Mouse (Mus musculus): ENCODE results near the gene Pgf. TPM values are rescaled to one million over a fixed set of nuclear protein-coding genes. Genes with fewer than 3 reads are reported as not detected.
A peak's percentile ranks its signal among the peaks of the same experiment; 100 is the strongest.

Gene Pgf
- polyA plus RNA-seq, 2 experiments, result 10.3 to 14.6 TPM

- peak; percentile 86 for DNase-seq (ENCODE audit: low spot score)
- TF ChIP-seq POLR2A (IDR thresholded peaks at IDR 0.05; ENCODE audit: borderline replicate concordance, extremely low read depth, insufficient read depth, insufficient read length), result no peak
- peak; percentile 64; the same call in 1 of the 2 replicates for ATAC-seq (ENCODE audit: low FRiP score, low read depth)
- H3K36me3 ChIP-seq (ENCODE audit: control insufficient read depth, insufficient read depth, low read length), result no peaks in the 10 kb centered on the region
- no peaks in the 10 kb centered on the region for H3K27me3 ChIP-seq (ENCODE audit: control insufficient read depth, insufficient read depth, low read length)
- WGBS, result 15% methylated on average over 4 of the region's 4 CpGs
- no peak overlapping the region for H3K4me3 ChIP-seq (replicated peaks; ENCODE audit: low read length)
- H3K27ac ChIP-seq (replicated peaks; ENCODE audit: low read depth, low read length), result no peak overlapping the region
- no peak overlapping the region for H3K4me2 ChIP-seq (replicated peaks; ENCODE audit: low read depth, low read length, severe bottlenecking)
- H3K9ac ChIP-seq (ENCODE audit: low read depth, low read length, severe bottlenecking), result no peak overlapping the region
- no peaks in the 10 kb centered on the region for H3K9me3 ChIP-seq (ENCODE audit: control insufficient read depth, low read length)
- no peaks in the 10 kb centered on the region for H3K4me1 ChIP-seq (ENCODE audit: control insufficient read depth, insufficient read depth, low read length)
Measured at GRCm38 (mm10) chr12:85142803-85143202, 34.8 kb downstream of the Pgf start.

DNA sequence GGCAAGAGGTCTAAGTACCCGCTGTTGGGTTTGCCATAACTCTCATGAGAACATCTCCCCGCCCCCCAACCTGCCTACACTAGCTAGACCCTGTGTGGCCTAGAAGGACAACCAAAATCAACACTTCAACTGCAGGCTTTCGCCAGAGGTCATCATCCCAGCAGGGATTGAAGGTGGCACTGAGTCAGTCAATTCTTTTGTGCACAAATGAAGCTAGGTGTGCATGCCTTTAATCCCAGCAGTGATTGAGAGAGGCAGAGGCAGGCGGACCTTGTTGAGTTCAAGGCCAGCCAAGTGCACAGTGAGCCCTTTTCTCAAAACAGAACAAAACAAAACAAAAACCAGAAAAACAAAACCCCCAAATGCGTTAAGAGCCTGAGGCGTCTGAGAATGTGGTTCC, 36.5 kb downstream of the Pgf start:
- DNase-seq (ENCODE audit: low spot score) (no peak), ATAC-seq (ENCODE audit: low FRiP score, low read depth) (no peak)
- WGBS, result 75% methylated on average over 6 of the region's 6 CpGs
- no peaks in the 10 kb centered on the region for H3K36me3 ChIP-seq (ENCODE audit: control insufficient read depth, insufficient read depth, low read length)
- H3K27ac ChIP-seq (replicated peaks; ENCODE audit: low read depth, low read length), result no peak overlapping the region
- no peak overlapping the region for H3K4me3 ChIP-seq (replicated peaks; ENCODE audit: low read length)
- no peaks in the 10 kb centered on the region for H3K9me3 ChIP-seq (ENCODE audit: control insufficient read depth, low read length)
- H3K9ac ChIP-seq (ENCODE audit: low read depth, low read length, severe bottlenecking), result no peak overlapping the region
- no peak overlapping the region for H3K4me2 ChIP-seq (replicated peaks; ENCODE audit: low read depth, low read length, severe bottlenecking)
- H3K27me3 ChIP-seq (ENCODE audit: control insufficient read depth, insufficient read depth, low read length), result no peaks in the 10 kb centered on the region
- TF ChIP-seq POLR2A (IDR thresholded peaks at IDR 0.05; ENCODE audit: borderline replicate concordance, extremely low read depth, insufficient read depth, insufficient read length), result no peak
- H3K4me1 ChIP-seq (ENCODE audit: control insufficient read depth, insufficient read depth, low read length), result no peaks in the 10 kb centered on the region

DNA sequence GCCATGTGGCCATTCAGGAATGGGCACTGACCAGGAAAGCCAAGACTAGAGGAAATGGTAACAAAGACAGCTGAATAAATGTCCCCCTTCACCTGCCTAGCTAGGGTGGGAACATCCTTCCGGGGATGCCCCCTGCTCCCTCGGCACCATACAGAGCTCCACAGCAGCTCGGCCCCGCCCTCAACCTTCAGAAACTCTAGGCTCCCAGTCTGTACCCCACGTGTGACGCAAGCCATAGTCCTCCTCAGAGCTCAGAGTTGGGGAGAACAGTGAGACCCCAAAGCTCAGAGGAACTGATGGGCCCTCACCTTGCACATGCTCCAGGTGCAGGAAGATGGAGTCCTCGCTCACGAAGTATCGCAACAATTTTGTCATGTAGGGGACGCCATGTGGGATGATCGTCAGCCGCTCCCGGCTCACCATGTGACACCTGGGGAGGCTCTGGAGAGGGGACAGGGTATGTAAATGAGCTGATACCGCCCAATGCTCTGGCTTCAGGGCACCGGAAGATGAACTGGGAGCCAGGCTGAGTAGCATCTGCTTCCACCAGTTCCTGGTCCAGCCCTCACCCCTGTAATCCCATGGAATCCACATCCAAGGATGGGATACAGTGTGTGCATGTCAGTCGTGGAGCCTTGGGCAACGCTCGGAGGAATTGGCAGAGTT, 37.4 kb downstream of the Pgf start:
- ATAC-seq (ENCODE audit: low FRiP score, low read depth) (no peak), DNase-seq (ENCODE audit: low spot score) (no peak)
- TF ChIP-seq POLR2A (IDR thresholded peaks at IDR 0.05; ENCODE audit: borderline replicate concordance, extremely low read depth, insufficient read depth, insufficient read length), result no peak
- WGBS, result 41% methylated on average over 18 of the region's 18 CpGs
- no peaks in the 10 kb centered on the region for H3K9me3 ChIP-seq (ENCODE audit: control insufficient read depth, low read length)
- no peak overlapping the region for H3K4me3 ChIP-seq (replicated peaks; ENCODE audit: low read length)
- no peaks in the 10 kb centered on the region for H3K27me3 ChIP-seq (ENCODE audit: control insufficient read depth, insufficient read depth, low read length)
- no peak overlapping the region for H3K4me2 ChIP-seq (replicated peaks; ENCODE audit: low read depth, low read length, severe bottlenecking)
- 0 out of 2 replicates have a peak overlapping the region, but pooled peaks have one; percentile 28 for H3K9ac ChIP-seq (ENCODE audit: low read depth, low read length, severe bottlenecking)
- H3K36me3 ChIP-seq (ENCODE audit: control insufficient read depth, insufficient read depth, low read length), result peaks cover 2% of the 10 kb centered on the region
- H3K4me1 ChIP-seq (ENCODE audit: control insufficient read depth, insufficient read depth, low read length), result no peaks in the 10 kb centered on the region
- H3K27ac ChIP-seq (replicated peaks; ENCODE audit: low read depth, low read length), result no peak overlapping the region

- Histone ChIP-seq H3K4me3 (replicated peaks; ENCODE audit: low read length) (no peak overlapping the region), H3K27ac (replicated peaks; ENCODE audit: low read depth, low read length) (no peak overlapping the region), H3K27me3 (ENCODE audit: control insufficient read depth, insufficient read depth, low read length) (no peaks in the 10 kb centered on the region), H3K36me3 (ENCODE audit: control insufficient read depth, insufficient read depth, low read length) (peaks cover 34% of the 10 kb centered on the region), H3K4me1 (ENCODE audit: control insufficient read depth, insufficient read depth, low read length) (no peaks in the 10 kb centered on the region), H3K4me2 (replicated peaks; ENCODE audit: low read depth, low read length, severe bottlenecking) (no peak overlapping the region), H3K9me3 (ENCODE audit: control insufficient read depth, low read length) (no peaks in the 10 kb centered on the region), H3K9ac (ENCODE audit: low read depth, low read length, severe bottlenecking) (no peak overlapping the region)
- WGBS, result 80% methylated on average over 4 of the region's 4 CpGs
- ATAC-seq (ENCODE audit: low FRiP score, low read depth) (no peak), DNase-seq (ENCODE audit: low spot score) (no peak)
- no peak for TF ChIP-seq POLR2A (IDR thresholded peaks at IDR 0.05; ENCODE audit: borderline replicate concordance, extremely low read depth, insufficient read depth, insufficient read length)
Measured at GRCm38 (mm10) chr12:85136627-85137026, 41.0 kb downstream of the Pgf start.

GRCm38 (mm10) chr12:85135513-85136470, 41.8 kb downstream of the Pgf start:
- Histone ChIP-seq H3K4me3 (replicated peaks; ENCODE audit: low read length) (no peak overlapping the region), H3K4me2 (replicated peaks; ENCODE audit: low read depth, low read length, severe bottlenecking) (no peak overlapping the region), H3K9ac (ENCODE audit: low read depth, low read length, severe bottlenecking) (no peak overlapping the region), H3K27me3 (ENCODE audit: control insufficient read depth, insufficient read depth, low read length) (no peaks in the 10 kb centered on the region), H3K27ac (replicated peaks; ENCODE audit: low read depth, low read length) (no peak overlapping the region), H3K9me3 (ENCODE audit: control insufficient read depth, low read length) (no peaks in the 10 kb centered on the region), H3K36me3 (ENCODE audit: control insufficient read depth, insufficient read depth, low read length) (peaks cover 42% of the 10 kb centered on the region), H3K4me1 (ENCODE audit: control insufficient read depth, insufficient read depth, low read length) (no peaks in the 10 kb centered on the region)
- ATAC-seq (ENCODE audit: low FRiP score, low read depth) (0 out of 2 replicates have a peak, but pooled peaks have one; percentile 14), DNase-seq (ENCODE audit: low spot score) (no peak)
- WGBS, result 76% methylated on average over 19 of the region's 19 CpGs
- no peak for TF ChIP-seq POLR2A (IDR thresholded peaks at IDR 0.05; ENCODE audit: borderline replicate concordance, extremely low read depth, insufficient read depth, insufficient read length)
